Mouse (Mus musculus) ES-E14 (cell line): ENCODE results near the gene Slc24a1. TPM values are rescaled to one million over a fixed set of nuclear protein-coding genes. Genes with fewer than 3 reads are reported as not detected.
A peak's percentile ranks its signal among the peaks of the same experiment; 100 is the strongest.

Experiments
- DNase-seq: peaks from one replicate; pipeline ENCODE4 v3.0.0-alpha.2; 2013; ENCODE audit warnings: low read depth, low spot score
- H3K27ac ChIP-seq: 2 replicates; pipeline ENCODE4 v1.5.1; 2012; ENCODE audit warnings: low read depth, mild to moderate bottlenecking, low read length, moderate library complexity, mixed read lengths; ENCODE audit not compliant: poor library complexity, insufficient read depth, severe bottlenecking
- H3K36me3 ChIP-seq: 2 replicates; pipeline ENCODE4 v1.6.1; 2012; ENCODE audit warnings: mild to moderate bottlenecking, low read length, moderate library complexity, mixed read lengths; ENCODE audit not compliant: control insufficient read depth, poor library complexity, insufficient read depth, severe bottlenecking
- H3K4me1 ChIP-seq, 2 experiments: fragments of 150-350 bp in 1 of 2; sonication (generic) in 1 of 2; 2 replicates each; pipeline ENCODE4 v1.6.1; 2012; ENCODE audit warnings: low read length in 2 of 2, mild to moderate bottlenecking in 1 of 2, mixed read lengths in 1 of 2; ENCODE audit not compliant: control insufficient read depth in 2 of 2, insufficient read depth in 2 of 2, poor library complexity in 1 of 2
- H3K4me3 ChIP-seq, 2 experiments: fragments of 150-350 bp in 1 of 2; sonication (generic) in 1 of 2; 2 replicates each; pipeline ENCODE4 v1.5.1; 2012; ENCODE audit warnings: low read length in 2 of 2, low read depth in 1 of 2, mild to moderate bottlenecking in 1 of 2, mixed read lengths in 1 of 2; ENCODE audit not compliant: insufficient read depth in 1 of 2, poor library complexity in 1 of 2, severe bottlenecking in 1 of 2
- H3K9ac ChIP-seq: 2 replicates; pipeline ENCODE4 v1.6.1; 2012; ENCODE audit warnings: low read depth, mild to moderate bottlenecking, low read length, mixed read lengths; ENCODE audit not compliant: poor library complexity, insufficient read depth, severe bottlenecking
- H3K9me3 ChIP-seq: fragments of 150-350 bp; sonication (generic); 2 replicates; pipeline ENCODE4 v1.6.1; 2012; ENCODE audit warnings: low read depth, mild to moderate bottlenecking, low read length; ENCODE audit not compliant: control insufficient read depth, insufficient read depth
- CHD2 ChIP-seq: IDR thresholded peaks from 2 replicates; pipeline ENCODE4 v1.6.1; 2014; ENCODE audit warnings: mild to moderate bottlenecking, low read depth, low read length, inconsistent platforms
- HCFC1 ChIP-seq: IDR thresholded peaks from 2 replicates; pipeline ENCODE4 v1.6.1; 2012; ENCODE audit warnings: low read length, inconsistent platforms, borderline replicate concordance; ENCODE audit not compliant: insufficient read depth
- MAFK ChIP-seq: IDR thresholded peaks from 2 replicates; pipeline ENCODE4 v1.6.1; 2014; ENCODE audit warnings: mild to moderate bottlenecking, low read depth, low read length, inconsistent platforms; ENCODE audit not compliant: insufficient read depth
- ZC3H11A ChIP-seq: IDR thresholded peaks from 2 replicates; pipeline ENCODE4 v1.6.1; 2012; ENCODE audit warnings: low read depth, mild to moderate bottlenecking, inconsistent platforms, low read length, borderline replicate concordance
- ZNF384 ChIP-seq: IDR thresholded peaks from 2 replicates; pipeline ENCODE4 v1.6.1; 2012; ENCODE audit warnings: low read depth, low read length, inconsistent platforms
- in situ Hi-C, 2 experiments: fragments of 600-800 bp; cut with MboI; formaldehyde crosslinking; loops; one replicate each; pipeline ENCODE4 v1.15.1; 2025; ENCODE audit warnings: low sequenced_read_pairs in 2 of 2, inconsistent platforms in 1 of 2; ENCODE audit not compliant: unreplicated experiment in 2 of 2
- total RNA-seq: library from RNA; depleted of rRNA; stranded (reverse); fragments of 300-350 nt; gene quantifications from 2 replicates; pipeline ENCODE4 v1.2.3, GENCODE M21; 2012; rRNA removed

The Slc24a1 gene
- total RNA-seq, 1 experiment: 0.45 TPM

DNA sequence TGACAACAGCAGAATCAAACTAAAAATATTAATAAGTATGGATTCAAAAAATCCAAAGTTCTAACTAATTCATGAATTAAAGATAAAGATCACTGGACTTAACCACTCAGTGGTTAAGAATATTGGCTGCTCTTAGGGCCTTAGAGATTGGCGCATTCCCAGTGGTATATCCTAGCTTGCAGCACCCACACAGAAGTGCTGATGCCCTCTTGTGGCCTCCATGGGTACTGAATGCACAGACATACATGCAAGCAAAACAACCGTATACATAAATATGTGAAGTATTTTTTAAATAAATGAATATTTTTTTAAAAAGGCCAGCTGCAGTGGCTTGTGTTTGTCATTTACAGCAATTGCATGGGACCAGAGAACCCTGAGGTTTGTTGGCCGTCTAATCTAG is 48.0 kb downstream of the Slc24a1 start:
- peaks cover 3% of the 10 kb centered on the region; the same call in 1 of the 2 replicates for H3K36me3 ChIP-seq
- no peak overlapping the region for H3K4me3 ChIP-seq
- peaks cover 2 to 3% of the 10 kb centered on the region in 2 experiments; a peak in 1 of 4 replicates for H3K4me1 ChIP-seq
- H3K9ac ChIP-seq: no peak overlapping the region
- TF ChIP-seq ZNF384 (no peak), MAFK (no peak), CHD2 (no peak), HCFC1 (no peak), ZC3H11A (no peak)
- no peaks in the 10 kb centered on the region for H3K9me3 ChIP-seq
- H3K27ac ChIP-seq: no peak overlapping the region
- DNase-seq: peak; percentile 57
- in situ Hi-C loops: no loop called here

DNA sequence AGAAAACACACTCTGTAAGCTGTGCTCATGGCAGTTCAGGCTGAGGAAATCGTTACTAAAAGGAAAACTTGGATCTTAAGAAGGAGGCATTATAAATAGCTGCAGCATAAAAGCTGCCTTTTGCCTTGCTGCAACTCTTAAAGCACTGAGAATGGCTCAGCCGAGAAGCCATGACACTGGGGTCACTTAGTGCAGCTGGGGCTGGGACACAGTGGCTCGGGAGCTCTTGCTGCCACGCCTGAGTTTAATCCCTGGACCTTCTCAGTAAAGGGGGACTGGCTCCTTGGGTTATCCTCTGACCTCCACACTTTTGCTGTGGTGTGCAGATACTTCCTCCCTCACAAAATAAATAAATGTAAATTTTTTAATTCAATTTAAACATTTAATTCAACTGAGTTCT is 48.5 kb downstream of the Slc24a1 start:
- Histone ChIP-seq H3K27ac (no peak overlapping the region), H3K4me3 (no peak overlapping the region), H3K9me3 (no peaks in the 10 kb centered on the region), H3K36me3 (peaks cover 3% of the 10 kb centered on the region; the same call in 1 of the 2 replicates), H3K4me1 (peaks cover 2 to 3% of the 10 kb centered on the region in 2 experiments; a peak in 1 of 4 replicates), H3K9ac (no peak overlapping the region)
- TF ChIP-seq HCFC1 (no peak), CHD2 (no peak), ZNF384 (no peak), ZC3H11A (no peak), MAFK (no peak)
- no peak for DNase-seq
- in situ Hi-C loops: no loop called here

DNA sequence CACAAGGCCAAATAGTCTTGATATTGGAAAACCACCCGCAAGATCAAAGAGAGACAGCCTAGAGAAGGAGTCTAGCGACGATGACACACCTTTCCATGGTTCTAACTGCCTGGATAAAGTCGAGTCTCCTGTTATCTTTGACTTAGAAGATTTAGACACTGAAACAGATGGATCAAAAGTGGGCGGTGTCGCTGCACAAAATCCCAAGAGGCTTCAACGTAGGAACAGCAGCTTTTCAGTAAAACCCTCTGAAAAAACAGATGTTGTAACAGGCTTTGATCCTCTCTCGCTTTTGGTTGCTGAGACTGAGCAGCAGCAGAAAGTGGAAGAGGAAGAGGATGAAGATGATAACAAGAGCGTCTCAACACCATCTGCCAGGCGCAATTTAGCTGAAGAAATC is 54.8 kb downstream of the Slc24a1 start:
- Histone ChIP-seq H3K9ac (no peak overlapping the region), H3K4me1 (no peaks in the 10 kb centered on the region; a peak in 1 of 4 replicates), H3K36me3 (no peaks in the 10 kb centered on the region), H3K27ac (no peak overlapping the region), H3K4me3 (no peak overlapping the region), H3K9me3 (no peaks in the 10 kb centered on the region)
- no peak for DNase-seq
- in situ Hi-C loops: no loop called here
- TF ChIP-seq MAFK (no peak), HCFC1 (no peak)

DNA sequence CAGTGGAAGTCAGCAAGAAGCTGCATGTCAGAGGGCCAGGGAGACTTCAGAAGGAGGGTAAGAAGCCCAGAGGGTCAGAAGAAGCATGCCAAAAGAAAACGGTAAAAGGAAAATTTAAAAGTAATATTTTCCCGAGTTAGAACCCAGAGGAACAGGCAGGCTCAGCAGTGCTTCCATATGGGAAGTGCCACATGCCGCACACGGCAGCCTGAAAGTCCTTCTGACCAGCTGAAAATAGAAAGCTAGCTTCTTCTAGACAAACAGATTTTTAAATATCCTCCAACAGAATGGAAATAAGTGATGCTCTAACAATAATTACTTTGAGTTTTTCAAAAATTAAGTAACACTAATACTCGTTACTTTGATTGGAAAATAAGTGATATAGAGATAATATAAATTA is 65.4 kb downstream of the Slc24a1 start:
- no peaks in the 10 kb centered on the region for H3K36me3 ChIP-seq
- no peak overlapping the region for H3K27ac ChIP-seq
- in situ Hi-C loops: no loop called here
- H3K9me3 ChIP-seq: no peaks in the 10 kb centered on the region
- no peaks in the 10 kb centered on the region for H3K4me1 ChIP-seq
- DNase-seq: no peak
- no peak overlapping the region for H3K4me3 ChIP-seq
- no peak overlapping the region for H3K9ac ChIP-seq
- TF ChIP-seq ZC3H11A (no peak), ZNF384 (no peak)

Other genes starting within 250 kb of the Slc24a1 start
- 55.1 and 77.0 TPM in 2 replicates for gene Rab11a, start 213.8 kb downstream of the Slc24a1 start, total RNA-seq
- gene Dennd4a, start 140.3 kb downstream of the Slc24a1 start, total RNA-seq: 3.7 and 5.4 TPM in 2 replicates
- 35.9 and 37.5 TPM in 2 replicates for gene Ints14, start 9.3 kb upstream of the Slc24a1 start, total RNA-seq
- gene Hacd3, start 70.1 kb upstream of the Slc24a1 start, total RNA-seq: 50.1 and 56.0 TPM in 2 replicates
- 17.9 and 21.6 TPM in 2 replicates for gene Dpp8, start 80.8 kb upstream of the Slc24a1 start, total RNA-seq
- gene Igdcc4, start 149.9 kb upstream of the Slc24a1 start, total RNA-seq: 8.8 and 17.9 TPM in 2 replicates
- 6.0 and 6.1 TPM in 2 replicates for gene Igdcc3, start 189.6 kb upstream of the Slc24a1 start, total RNA-seq
- gene Parp16, start 243.7 kb upstream of the Slc24a1 start, total RNA-seq: 4.9 TPM in 2 replicates